ENCODE assay signal across 8 mouse cellular contexts in the genomic region with DNA sequence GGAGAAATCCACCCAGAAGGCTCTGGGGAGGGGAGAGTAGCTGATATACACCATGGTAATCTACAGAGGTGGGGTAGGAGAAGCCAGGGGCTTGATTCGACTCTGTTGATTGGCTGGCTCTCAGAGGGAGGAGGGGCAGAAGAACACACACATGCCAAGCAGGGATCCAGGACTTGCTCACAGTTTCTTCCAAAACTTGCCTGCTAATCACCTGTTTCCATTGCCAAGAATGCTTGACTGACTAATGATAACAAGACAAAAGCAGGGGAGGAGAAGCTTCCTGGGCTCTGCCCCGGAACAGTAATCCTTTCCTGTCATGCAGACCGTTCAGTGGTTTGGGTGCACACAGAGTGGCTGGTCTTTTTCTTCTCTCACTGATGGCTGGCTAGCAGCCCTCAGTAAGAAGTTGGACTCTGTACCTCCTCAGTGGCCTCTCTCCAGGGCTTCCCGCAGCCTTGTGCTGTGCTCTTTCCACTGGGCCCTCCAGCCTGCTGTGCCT.
DNase-seq lines count a peak whose midpoint lies in the region; ATAC-seq and TF ChIP-seq lines count a peak whose summit lies in the region.

No protein-coding gene starts in this region.

- H3K9ac ChIP-seq in heart, embryonic 13.5 days = no peak overlapping the region
- H3K9ac ChIP-seq in kidney, embryonic 16.5 days (replicated peaks; ENCODE audit: low read length) = no peak overlapping the region
- no peak overlapping the region for H3K9ac ChIP-seq in stomach, postnatal 0 days (ENCODE audit: low read length)

- peak overlapping the region; percentile 82 for H3K27ac ChIP-seq in heart, embryonic 13.5 days (replicated peaks)
- H3K27ac ChIP-seq in kidney, embryonic 16.5 days (ENCODE audit: low read length) = peak overlapping the region; percentile 69
- no peak overlapping the region for H3K27ac ChIP-seq in stomach, postnatal 0 days (replicated peaks)

- TF ChIP-seq EP300 in stomach, postnatal 0 days (optimal IDR thresholded peaks at IDR 0.05) = no peak

- H3K4me3 ChIP-seq in heart, embryonic 13.5 days = no peak overlapping the region
- no peak overlapping the region for H3K4me3 ChIP-seq in kidney, embryonic 16.5 days (ENCODE audit: low read length)
- H3K4me3 ChIP-seq in stomach, postnatal 0 days (ENCODE audit: low read depth, low read length) = no peak overlapping the region

- H3K4me2 ChIP-seq in heart, embryonic 13.5 days = peak overlapping the region; percentile 39
- no peak overlapping the region for H3K4me2 ChIP-seq in kidney, embryonic 16.5 days (replicated peaks; ENCODE audit: low read depth, low read length)
- no peak overlapping the region for H3K4me2 ChIP-seq in stomach, postnatal 0 days (replicated peaks; ENCODE audit: low read depth)

- H3K4me1 ChIP-seq in heart, embryonic 13.5 days = peaks cover 43% of the 10 kb centered on the region
- H3K4me1 ChIP-seq in kidney, embryonic 16.5 days (ENCODE audit: insufficient read depth, low read length) = peaks cover 25% of the 10 kb centered on the region
- H3K4me1 ChIP-seq in stomach, postnatal 0 days (replicated peaks; ENCODE audit: control insufficient read depth, insufficient read depth) = no peaks in the 10 kb centered on the region

- no peaks in the 10 kb centered on the region for H3K27me3 ChIP-seq in heart, embryonic 13.5 days (replicated peaks)
- H3K27me3 ChIP-seq in kidney, embryonic 16.5 days (ENCODE audit: insufficient read depth, low read length) = no peaks in the 10 kb centered on the region
- H3K27me3 ChIP-seq in stomach, postnatal 0 days (ENCODE audit: control insufficient read depth, insufficient read depth, low read length) = no peaks in the 10 kb centered on the region

- peak; percentile 42; the same call in 1 of the 2 replicates for ATAC-seq in heart, embryonic 13.5 days (ENCODE audit: extremely low read depth, insufficient number of reproducible peaks, low FRiP score, low TSS enrichment)
- ATAC-seq in kidney, embryonic 16.5 days (ENCODE audit: low FRiP score, low TSS enrichment) = peak; percentile 86
- ATAC-seq in stomach, postnatal 0 days (ENCODE audit: low FRiP score, low TSS enrichment) = peak; percentile 67; the same call in 1 of the 2 replicates

- DNase-seq in 3T3-L1 (ENCODE audit: low read depth, low spot score) (peak; percentile 68), R1 (ENCODE audit: low read depth, low spot score) (peak; percentile 4)
- no peak for DNase-seq in stomach, postnatal 0 days (ENCODE audit: low spot score)
- no peak for DNase-seq in spleen, postnatal 4 days (ENCODE audit: low spot score in 2 of 2)
- no peak for DNase-seq in layer of hippocampus, postnatal 25 days (ENCODE audit: extremely low spot score in 1 of 2, low spot score in 1 of 2)
- DNase-seq in spleen, postnatal 10 days (ENCODE audit: low spot score in 2 of 2) = no peak

- TF ChIP-seq CTCF in stomach, postnatal 0 days (IDR thresholded peaks at IDR 0.05; ENCODE audit: low read depth) = no peak

- no peaks in the 10 kb centered on the region for H3K36me3 ChIP-seq in heart, embryonic 13.5 days
- no peaks in the 10 kb centered on the region for H3K36me3 ChIP-seq in kidney, embryonic 16.5 days (ENCODE audit: insufficient read depth, low read length)
- no peaks in the 10 kb centered on the region for H3K36me3 ChIP-seq in stomach, postnatal 0 days (ENCODE audit: control insufficient read depth, insufficient read depth, low read length)

- WGBS in heart, embryonic 13.5 days = 18% methylated on average over 4 of the region's 4 CpGs
- WGBS in kidney, embryonic 16.5 days = 15% methylated on average over 4 of the region's 4 CpGs
- WGBS in stomach, postnatal 0 days = 22% methylated on average over 4 of the region's 4 CpGs

- H3K9me3 ChIP-seq in heart, embryonic 13.5 days = no peaks in the 10 kb centered on the region
- no peaks in the 10 kb centered on the region for H3K9me3 ChIP-seq in kidney, embryonic 16.5 days (ENCODE audit: low read length)
- H3K9me3 ChIP-seq in stomach, postnatal 0 days (ENCODE audit: control insufficient read depth, low read length) = no peaks in the 10 kb centered on the region

Comparison
In these comparisons a context has a peak if more than half of its experiments do, and no peak if none do; other contexts are left out.
1. DNase-seq: peak in 3T3-L1 (single experiment) and R1 (single experiment); none in stomach, postnatal 0 days (single experiment), spleen, postnatal 4 days (0 of 2), layer of hippocampus, postnatal 25 days (0 of 2) and spleen, postnatal 10 days (0 of 2).
2. Peak in every context shown above with its lines, with median percentiles within 50 percentile points of each other: ATAC-seq.